Mouse (Mus musculus) E14TG2a.4 (cell line): ENCODE data around the gene Fat2.

ENCODE experiments used
- CTCF ChIP-seq: conservative IDR thresholded peaks from 2 replicates; pipeline ENCODE4 v1.5.1; 2014; ENCODE audit warnings: low read length
- NANOG ChIP-seq: IDR thresholded peaks from 2 replicates; pipeline ENCODE4 v1.6.1; 2014; ENCODE audit warnings: borderline replicate concordance, low read length, mixed read lengths
- POU5F1 ChIP-seq: IDR thresholded peaks from 2 replicates; pipeline ENCODE4 v1.6.1; 2014; ENCODE audit warnings: low read length, borderline replicate concordance

DNA sequence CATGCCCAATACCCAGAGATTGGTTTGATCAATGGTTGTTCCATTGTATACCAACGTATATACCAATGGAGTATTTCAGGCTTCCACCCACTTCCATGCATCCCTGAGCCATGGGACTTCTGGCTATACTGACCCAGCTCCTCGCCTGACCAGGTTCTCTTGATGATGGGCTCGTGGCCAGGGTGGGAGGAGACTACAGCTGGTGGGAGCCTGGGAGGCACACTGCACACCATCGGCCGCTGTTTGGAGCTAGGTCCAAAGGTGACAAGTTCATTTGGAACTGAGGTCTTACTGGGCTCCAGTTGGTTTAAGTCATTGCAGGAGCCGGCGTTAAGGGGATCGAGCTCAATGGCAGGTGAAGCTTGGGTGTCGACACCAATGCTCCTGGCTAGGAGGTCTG lies 83.0 kb downstream of the Fat2 start:
- TF ChIP-seq CTCF (no peak), POU5F1 (no peak), NANOG (no peak)
